Mouse (Mus musculus): Measurements from ENCODE around the gene Csrp1.

- TF ChIP-seq GATA2 (IDR thresholded peaks at IDR 0.05; ENCODE audit: borderline replicate concordance, low read depth, low read length) (no peak), CTCF (IDR thresholded peaks at IDR 0.05; ENCODE audit: low read depth, low read length) (no peak), TAL1 (conservative IDR thresholded peaks at IDR 0.05; ENCODE audit: low read depth, low read length) (no peak)
These were observed 37.4 kb downstream of the Csrp1 start for GRCm38 (mm10) chr1:135757287-135757686.
